9 mouse cellular contexts compared by ENCODE assay signal in the genomic region with DNA sequence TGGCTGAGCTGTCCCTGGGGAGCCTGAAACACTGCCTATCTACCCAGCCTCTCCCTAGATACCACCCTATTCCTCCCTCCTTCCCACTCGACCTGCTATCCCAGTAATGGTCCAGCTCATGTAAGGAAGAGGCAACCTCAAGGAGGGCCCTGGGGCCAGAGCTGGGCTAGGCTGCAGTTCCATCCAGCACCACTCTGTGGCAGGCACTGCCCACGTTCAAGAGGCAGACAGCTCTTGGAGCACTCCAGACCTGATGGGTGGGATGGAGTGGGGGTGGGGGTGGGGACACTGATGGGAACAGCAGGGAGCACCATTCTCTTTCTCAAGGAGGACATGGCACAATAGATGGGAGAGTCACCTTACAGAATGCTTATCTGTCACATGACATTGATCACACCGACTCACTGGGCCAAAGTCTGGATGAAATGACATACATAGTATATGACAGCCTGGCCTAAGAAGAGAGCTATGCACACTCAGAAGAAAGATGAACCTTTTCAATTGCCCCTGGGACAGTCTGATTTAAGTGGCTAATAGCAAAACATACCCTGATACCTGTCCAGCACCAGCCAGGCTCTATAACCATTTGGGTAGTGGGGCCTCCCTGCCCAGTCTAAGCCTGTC. TPM values are rescaled to one million over a fixed set of nuclear protein-coding genes. Genes with fewer than 3 reads are reported as not detected.
A peak's percentile ranks its signal among the peaks of the same experiment; 100 is the strongest.
DNase-seq lines count a peak whose midpoint lies in the region; ATAC-seq lines count a peak whose summit lies in the region.
"Had no signal": no experiment of that assay in that cellular context is flagged by ENCODE, and none has a peak within 500 bp of the region (broad histone marks: within the 10 kb centered on the region; RNA-seq: fewer than 3 reads in every experiment).

No protein-coding gene starts in this region.

- 0 out of 2 replicates have a peak, but pooled peaks cover 3% of the 10 kb centered on the region for H3K27me3 ChIP-seq in limb, embryonic 10.5 days (ENCODE audit: low read depth, poor library complexity, severe bottlenecking)
- H3K27me3 ChIP-seq in midbrain, embryonic 16.5 days (ENCODE audit: control insufficient read depth, insufficient read depth, low read depth, low read length): no peaks in the 10 kb centered on the region

- no peak overlapping the region; the same call in 1 of the 2 replicates for H3K9ac ChIP-seq in midbrain, embryonic 16.5 days (ENCODE audit: low read depth, low read length)

- no peak overlapping the region for H3K4me2 ChIP-seq in midbrain, embryonic 16.5 days (ENCODE audit: low read length)

- peaks cover 9% of the 10 kb centered on the region for H3K36me3 ChIP-seq in limb, embryonic 10.5 days
- H3K36me3 ChIP-seq in midbrain, embryonic 16.5 days (ENCODE audit: control insufficient read depth, insufficient read depth, low read length): peaks cover 4% of the 10 kb centered on the region; the same call in 1 of the 2 replicates

- 18% methylated on average over 3 of the region's 3 CpGs for WGBS in limb, embryonic 10.5 days
- 10% methylated on average over 3 of the region's 3 CpGs for WGBS in midbrain, embryonic 16.5 days

- intact Hi-C loops in heart, postnatal 36 days (cut with DNase I): loop anchor here (1.0 to 5.0 kb wide), 2 partner anchors 21 to 136 kb away; no protein-coding TSS in a partner anchor

- ATAC-seq in midbrain, embryonic 16.5 days: peak; percentile 81
- no peak for ATAC-seq in monocyte, adult 5-6 weeks (replicated peaks; ENCODE audit: insufficient number of reproducible peaks, low FRiP score, low TSS enrichment, poor library complexity, severe bottlenecking)

- no peaks in the 10 kb centered on the region for H3K9me3 ChIP-seq in limb, embryonic 10.5 days (replicated peaks)
- no peaks in the 10 kb centered on the region for H3K9me3 ChIP-seq in midbrain, embryonic 16.5 days (replicated peaks; ENCODE audit: control insufficient read depth, low read length, poor library complexity, severe bottlenecking)

- H3K4me1 ChIP-seq in limb, embryonic 10.5 days: peaks cover 48% of the 10 kb centered on the region
- H3K4me1 ChIP-seq in midbrain, embryonic 16.5 days (ENCODE audit: control insufficient read depth, insufficient read depth, low read length): peaks cover 3% of the 10 kb centered on the region; the same call in 1 of the 2 replicates

- no peak overlapping the region for H3K4me3 ChIP-seq in limb, embryonic 10.5 days
- no peak overlapping the region for H3K4me3 ChIP-seq in midbrain, embryonic 16.5 days (ENCODE audit: low read depth, low read length)

- H3K27ac ChIP-seq in limb, embryonic 10.5 days: 0 out of 2 replicates have a peak overlapping the region, but pooled peaks have one; percentile 30
- H3K27ac ChIP-seq in midbrain, embryonic 16.5 days (ENCODE audit: low read length): no peak overlapping the region
- H3K27ac ChIP-seq: macrophage had no signal

- peak; percentile 49 for DNase-seq in kidney, adult 18-20 months
- DNase-seq in kidney, adult 11 months: no peak
- DNase-seq in ES-CJ7 (ENCODE audit: low read depth, low spot score): peak; percentile 77
- DNase-seq in embryo, embryonic 11 days: peak; percentile 74
- DNase-seq in heart, postnatal 36 days: peak; percentile 52 to 55
- DNase-seq in limb, embryonic 10.5 days (ENCODE audit: low spot score): peak; percentile 69

RNA-seq across cellular contexts. Expression of a gene that starts 15.4 kb away (rescaled TPM):
- 10 to 100 TPM; 56.3 to 72.6 TPM for total RNA-seq in heart, postnatal 36 days (2021)
- polyA plus RNA-seq in limb, embryonic 10.5 days (2016; fragmentation: Nextera tagmentation; extraction: Ambion mirVana): 15.0 and 19.3 TPM in 2 replicates
- polyA plus RNA-seq in midbrain, embryonic 16.5 days (2015; fragmentation: Nextera tagmentation; extraction: Ambion mirVana): 11.4 and 11.7 TPM in 2 replicates
- total RNA-seq in monocyte, adult 5-6 weeks (2017): 0.53 TPM in 1 of 3 replicates, not detected in the others
- polyA plus RNA-seq: macrophage had no signal

RNA-seq across cellular contexts. Expression of a gene that starts 28.6 kb away (rescaled TPM):
- total RNA-seq in heart, postnatal 36 days (2021): 10 to 100 TPM; 23.7 to 26.2 TPM
- 8.4 and 8.9 TPM in 2 replicates for polyA plus RNA-seq in limb, embryonic 10.5 days (2016; fragmentation: Nextera tagmentation; extraction: Ambion mirVana)
- polyA plus RNA-seq in midbrain, embryonic 16.5 days (2015; fragmentation: Nextera tagmentation; extraction: Ambion mirVana): 8.8 and 9.7 TPM in 2 replicates
- 0.29 TPM in 1 of 3 replicates, not detected in the others for total RNA-seq in monocyte, adult 5-6 weeks (2017)
- polyA plus RNA-seq: macrophage had no signal

RNA-seq across cellular contexts. Expression of a gene that starts 55.9 kb away (rescaled TPM):
- under 1 TPM; 0.27 to 0.75 TPM for total RNA-seq in heart, postnatal 36 days (2021)
- 1.4 and 2.1 TPM in 2 replicates for polyA plus RNA-seq in limb, embryonic 10.5 days (2016; fragmentation: Nextera tagmentation; extraction: Ambion mirVana)
- polyA plus RNA-seq in midbrain, embryonic 16.5 days (2015; fragmentation: Nextera tagmentation; extraction: Ambion mirVana): 3.8 and 4.4 TPM in 2 replicates
- total RNA-seq in monocyte, adult 5-6 weeks (2017): 0.11 to 0.87 TPM in 2 of 3 replicates, not detected in the other

RNA-seq across cellular contexts. Expression of a gene that starts 57.5 kb away (rescaled TPM):
- total RNA-seq in heart, postnatal 36 days (2021): 10 to 100 TPM; 83.7 to 84.9 TPM
- polyA plus RNA-seq in limb, embryonic 10.5 days (2016; fragmentation: Nextera tagmentation; extraction: Ambion mirVana): 56.6 and 56.7 TPM in 2 replicates
- polyA plus RNA-seq in midbrain, embryonic 16.5 days (2015; fragmentation: Nextera tagmentation; extraction: Ambion mirVana): 49.2 and 54.9 TPM in 2 replicates
- 4.5 to 7.6 TPM (median 5.2 TPM) in 3 replicates for total RNA-seq in monocyte, adult 5-6 weeks (2017)

Comparison
In these comparisons a context has a peak if more than half of its experiments do, and no peak if none do; other contexts are left out.
1. RNA of a gene that starts 15.4 kb away (total RNA-seq): 56.3 to 72.6 TPM in heart, postnatal 36 days; 0.53 TPM in monocyte, adult 5-6 weeks; every median in the first group is over 10 times any median in the second.
2. RNA of a gene that starts 28.6 kb away (total RNA-seq): 23.7 to 26.2 TPM in heart, postnatal 36 days; 0.29 TPM in monocyte, adult 5-6 weeks; every median in the first group is over 10 times any median in the second.